Mouse (Mus musculus) CH12.LX (cell line): ENCODE data around the gene Gm10961. TPM values are rescaled to one million over a fixed set of nuclear protein-coding genes. Genes with fewer than 3 reads are reported as not detected.

Experiments used
- DNase-seq: peaks from one replicate; pipeline ENCODE4 v3.0.0-alpha.2; 2013; ENCODE audit errors: extremely low read depth
- H3K27ac ChIP-seq: 2 replicates; pipeline ENCODE4 v1.5.1; 2012; ENCODE audit warnings: low read depth, mild to moderate bottlenecking, control low read depth, moderate library complexity; ENCODE audit not compliant: insufficient read depth
- H3K27me3 ChIP-seq: replicated peaks from 2 replicates; pipeline ENCODE3; 2012; ENCODE audit warnings: inconsistent platforms
- H3K36me3 ChIP-seq, 2 experiments: replicated peaks in 1 of 2; 2 replicates each; pipeline versions ENCODE3 to v1.6.1; 2012; ENCODE audit warnings: inconsistent platforms in 1 of 2, low read length in 1 of 2, mild to moderate bottlenecking in 1 of 2, mixed read lengths in 1 of 2, moderate library complexity in 1 of 2; ENCODE audit not compliant: control insufficient read depth in 1 of 2, insufficient read depth in 1 of 2
- H3K4me1 ChIP-seq, 2 experiments: 2 replicates each; pipeline ENCODE4 v1.6.1; 2012; ENCODE audit warnings: inconsistent platforms in 1 of 2, moderate library complexity in 1 of 2; ENCODE audit not compliant: insufficient read depth in 2 of 2, control insufficient read depth in 1 of 2
- H3K4me2 ChIP-seq: 2 replicates; pipeline ENCODE4 v1.6.1; 2012; ENCODE audit warnings: low read depth, mild to moderate bottlenecking, control low read depth; ENCODE audit not compliant: poor library complexity, insufficient read depth, severe bottlenecking
- H3K4me3 ChIP-seq, 3 experiments: fragments of 150-350 bp in 1 of 3; sonication (generic) in 1 of 3; replicated peaks in 1 of 3; 2 replicates each; pipeline versions ENCODE3 to v1.5.1; 2011 to 2012; ENCODE audit warnings: low read depth in 2 of 3, low read length in 2 of 3, mild to moderate bottlenecking in 2 of 3, moderate library complexity in 2 of 3, control low read depth in 1 of 3, improper control_type of control experiment in 1 of 3, inconsistent platforms in 1 of 3, mixed read lengths in 1 of 3; ENCODE audit not compliant: poor library complexity in 1 of 3
- H3K79me2 ChIP-seq: replicated peaks from 2 replicates; pipeline ENCODE4 v1.6.1; 2012; ENCODE audit warnings: mild to moderate bottlenecking, moderate library complexity; ENCODE audit not compliant: control insufficient read depth, poor library complexity, insufficient read depth, severe bottlenecking; ENCODE audit errors: extremely low read depth
- H3K9ac ChIP-seq: 2 replicates; pipeline ENCODE4 v1.6.1; 2012; ENCODE audit warnings: low read depth, mild to moderate bottlenecking, control low read depth, moderate library complexity; ENCODE audit not compliant: insufficient read depth
- H3K9me3 ChIP-seq: replicated peaks from 2 replicates; pipeline ENCODE3; 2012; ENCODE audit warnings: low read length, inconsistent platforms, mixed read lengths
- CTCF ChIP-seq, 2 experiments: IDR thresholded peaks in 1 of 2; conservative IDR thresholded peaks in 1 of 2; 2 replicates each; pipeline ENCODE4 v1.5.1; 2011 to 2012; ENCODE audit warnings: low read depth in 2 of 2, low read length in 2 of 2, improper control_type of control experiment in 1 of 2, inconsistent platforms in 1 of 2, mild to moderate bottlenecking in 1 of 2, moderate library complexity in 1 of 2
- ELF1 ChIP-seq: IDR thresholded peaks from 2 replicates; pipeline ENCODE4 v1.6.1; 2014; ENCODE audit warnings: low read depth, mild to moderate bottlenecking, inconsistent platforms, low read length, improper control_type of control experiment
- ETS1 ChIP-seq: conservative IDR thresholded peaks from 2 replicates; pipeline ENCODE4 v1.6.1; 2012; ENCODE audit warnings: low read depth, mild to moderate bottlenecking, inconsistent platforms, low read length, improper control_type of control experiment, moderate library complexity
- GABPA ChIP-seq: IDR thresholded peaks from 2 replicates; pipeline ENCODE4 v1.6.1; 2012; ENCODE audit warnings: low read depth, low read length, improper control_type of control experiment, inconsistent platforms; ENCODE audit not compliant: insufficient replicate concordance
- IRF4 ChIP-seq: IDR thresholded peaks from 2 replicates; pipeline ENCODE4 v1.6.1; 2014; ENCODE audit warnings: low read depth, mild to moderate bottlenecking, inconsistent platforms, low read length, improper control_type of control experiment
- MYC ChIP-seq: IDR thresholded peaks from 2 replicates; pipeline ENCODE4 v1.6.1; 2011; ENCODE audit warnings: low read depth, mild to moderate bottlenecking, improper control_type of control experiment, low read length
- NRF1 ChIP-seq: IDR thresholded peaks from 2 replicates; pipeline ENCODE4 v1.6.1; 2014; ENCODE audit warnings: low read depth, mild to moderate bottlenecking, inconsistent platforms, low read length, improper control_type of control experiment, moderate library complexity
- POLR2AphosphoS2 ChIP-seq: IDR thresholded peaks from 2 replicates; pipeline ENCODE4 v1.6.1; 2011; ENCODE audit warnings: low read depth, low read length, improper control_type of control experiment
- RCOR1 ChIP-seq: conservative IDR thresholded peaks from 2 replicates; pipeline ENCODE4 v1.6.1; 2012; ENCODE audit warnings: low read depth, mild to moderate bottlenecking, inconsistent platforms, low read length, improper control_type of control experiment
- SIN3A ChIP-seq: IDR thresholded peaks from 2 replicates; pipeline ENCODE4 v1.6.1; 2012; ENCODE audit warnings: low read length, improper control_type of control experiment, inconsistent platforms
- SMC3 ChIP-seq: IDR thresholded peaks from 2 replicates; pipeline ENCODE4 v1.6.1; 2011; ENCODE audit warnings: low read depth, low read length, improper control_type of control experiment
- TBP ChIP-seq: conservative IDR thresholded peaks from 2 replicates; pipeline ENCODE4 v1.6.1; 2011; ENCODE audit warnings: low read depth, low read length, improper control_type of control experiment
- TCF12 ChIP-seq: IDR thresholded peaks from 2 replicates; pipeline ENCODE4 v1.6.1; 2014; ENCODE audit warnings: low read depth, mild to moderate bottlenecking, inconsistent platforms, low read length, improper control_type of control experiment
- ZC3H11A ChIP-seq: IDR thresholded peaks from 2 replicates; pipeline ENCODE4 v1.6.1; 2012; ENCODE audit warnings: low read depth, mild to moderate bottlenecking, inconsistent platforms, low read length, improper control_type of control experiment
- ZKSCAN1 ChIP-seq: IDR thresholded peaks from 2 replicates; pipeline ENCODE4 v1.6.1; 2012; ENCODE audit warnings: low read depth, inconsistent platforms, low read length, improper control_type of control experiment, borderline replicate concordance
- ZMIZ1 ChIP-seq: IDR thresholded peaks from 2 replicates; pipeline ENCODE4 v1.6.1; 2012; ENCODE audit warnings: low read depth, mild to moderate bottlenecking, inconsistent platforms, low read length, improper control_type of control experiment
- dilution Hi-C: fragments of 300-500 bp; cut with MboI; formaldehyde crosslinking; loops from 2 replicates; pipeline ENCODE4 v1.14.3; 2020; ENCODE audit warnings: low sequenced_read_pairs; ENCODE audit not compliant: extremely low pct_unique_long_range_greater_than_20kb, extremely low pct_ligation_motif_present
- in situ Hi-C: fragments of 300-500 bp; cut with MboI; formaldehyde crosslinking; loops from 3 replicates; pipeline ENCODE4 v1.14.3; 2019; ENCODE audit warnings: low sequenced_read_pairs, low pct_ligation_motif_present, low pct_unique_long_range_greater_than_20kb, mixed read lengths
- polyA plus RNA-seq: library from polyadenylated mRNA; unstranded; fragments of >175 nt; gene quantifications from 2 replicates; pipeline ENCODE4 v1.2.1, GENCODE M21; 2012; ENCODE audit warnings: low read depth; ENCODE audit not compliant: insufficient read length
- total RNA-seq, 2 experiments: library from RNA; depleted of rRNA; stranded (reverse); fragments of 300-350 nt in 1 of 2; fragments of >200 nt in 1 of 2; gene quantifications; 2 replicates each; pipeline ENCODE4 v1.2.3; 2012 to 2014

Gm10961 gene
- total and polyA plus RNA-seq, 3 experiments: not detected

- in situ Hi-C loops (no loop called here), dilution Hi-C loops (no loop called here)
- Histone ChIP-seq H3K4me3 (no peak overlapping the region), H3K79me2 (no peaks in the 10 kb centered on the region), H3K4me2 (no peak overlapping the region), H3K27ac (no peak overlapping the region), H3K27me3 (peaks cover 2% of the 10 kb centered on the region), H3K4me1 (peaks cover under 1 to 22% of the 10 kb centered on the region in 2 experiments; a peak in 3 of 4 replicates), H3K36me3 (no peaks in the 10 kb centered on the region), H3K9ac (no peak overlapping the region), H3K9me3 (no peaks in the 10 kb centered on the region)
- no peak for DNase-seq
- no peak for TF ChIP-seq SIN3A
Observed at GRCm38 (mm10) chr3:107582130-107582874, 48.8 kb upstream of the Gm10961 start.

- Histone ChIP-seq H3K36me3 (no peaks in the 10 kb centered on the region), H3K79me2 (no peaks in the 10 kb centered on the region), H3K9me3 (no peaks in the 10 kb centered on the region), H3K9ac (no peak overlapping the region), H3K27me3 (peaks cover 2% of the 10 kb centered on the region), H3K4me3 (no peak overlapping the region), H3K27ac (no peak overlapping the region), H3K4me2 (no peak overlapping the region), H3K4me1 (peaks cover 0 to 14% of the 10 kb centered on the region in 2 experiments; a peak in 2 of 4 replicates)
- DNase-seq: no peak
- in situ Hi-C loops: no loop called here
- TF ChIP-seq ZC3H11A (no peak), ZKSCAN1 (no peak), TCF12 (no peak), ELF1 (no peak), NRF1 (no peak), POLR2AphosphoS2 (no peak), MYC (no peak), RCOR1 (no peak), ETS1 (no peak), GABPA (no peak), TBP (no peak), IRF4 (no peak), SMC3 (no peak), CTCF (conservative IDR thresholded peaks at IDR 0.05 in 1 of 2, IDR thresholded peaks at IDR 0.05 in 1 of 2; ENCODE audit: low read depth in 2 of 2, low read length in 2 of 2) (no peak), ZMIZ1 (no peak)
- dilution Hi-C loops: no loop called here
Observed at GRCm38 (mm10) chr3:107582875-107583767, 48.0 kb upstream of the Gm10961 start.
